Mouse (Mus musculus) hindbrain, embryonic 15.5 days (tissue): ENCODE results near the gene Ace. TPM values are rescaled to one million over a fixed set of nuclear protein-coding genes. Genes with fewer than 3 reads are reported as not detected.
A peak's percentile ranks its signal among the peaks of the same experiment; 100 is the strongest.

ENCODE experiments used
- ATAC-seq: fragments of 200-750 bp; cut with Nextera tagmentation; 2 replicates; pipeline ENCODE4 v1.8.0; 2017; ENCODE audit warnings: low read depth, moderate number of reproducible peaks, moderate TSS enrichment; ENCODE audit not compliant: low FRiP score
- H3K27ac ChIP-seq: fragments of 300-500 bp; sonication (generic); replicated peaks from 2 replicates; pipeline ENCODE4 v1.5.1; 2015; ENCODE audit warnings: mild to moderate bottlenecking, inconsistent platforms
- H3K27me3 ChIP-seq: fragments of 300-500 bp; sonication (generic); 2 replicates; pipeline ENCODE4 v1.6.1; 2015; ENCODE audit warnings: control low read depth, inconsistent platforms
- H3K36me3 ChIP-seq: fragments of 300-500 bp; sonication (generic); 2 replicates; pipeline ENCODE4 v1.6.1; 2015; ENCODE audit warnings: control low read depth, inconsistent platforms
- H3K4me1 ChIP-seq: fragments of 300-500 bp; sonication (generic); replicated peaks from 2 replicates; pipeline ENCODE4 v1.6.1; 2015; ENCODE audit warnings: control low read depth, inconsistent platforms
- H3K4me2 ChIP-seq: fragments of 300-500 bp; sonication (generic); 2 replicates; pipeline ENCODE4 v1.6.1; 2015; ENCODE audit warnings: moderate library complexity, mild to moderate bottlenecking, inconsistent platforms
- H3K4me3 ChIP-seq: fragments of 300-500 bp; sonication (generic); 2 replicates; pipeline ENCODE4 v1.5.1; 2015; ENCODE audit warnings: mild to moderate bottlenecking, inconsistent platforms
- H3K9ac ChIP-seq: fragments of 300-500 bp; sonication (generic); 2 replicates; pipeline ENCODE4 v1.6.1; 2015; ENCODE audit warnings: inconsistent platforms
- H3K9me3 ChIP-seq: fragments of 300-500 bp; sonication (generic); 2 replicates; pipeline ENCODE4 v1.6.1; 2016; ENCODE audit warnings: control low read depth, inconsistent platforms
- WGBS: fragments of 180-500 bp; shearing (Covaris S2); methylation state at CpG from one replicate; pipeline ENCODE4 v1.1.7; 2015; 5-methylcytosine and 5-hydroxymethylcytosine counted together
- polyA plus RNA-seq: library from polyadenylated mRNA; unstranded; fragments of >200 nt; fragmentation: Nextera tagmentation; extraction: Ambion mirVana; gene quantifications from 2 replicates; pipeline ENCODE4 v1.2.1, GENCODE M21; 2015

Ace gene
- polyA plus RNA-seq, 1 experiment from 2014 or later = 8.0 TPM

DNA sequence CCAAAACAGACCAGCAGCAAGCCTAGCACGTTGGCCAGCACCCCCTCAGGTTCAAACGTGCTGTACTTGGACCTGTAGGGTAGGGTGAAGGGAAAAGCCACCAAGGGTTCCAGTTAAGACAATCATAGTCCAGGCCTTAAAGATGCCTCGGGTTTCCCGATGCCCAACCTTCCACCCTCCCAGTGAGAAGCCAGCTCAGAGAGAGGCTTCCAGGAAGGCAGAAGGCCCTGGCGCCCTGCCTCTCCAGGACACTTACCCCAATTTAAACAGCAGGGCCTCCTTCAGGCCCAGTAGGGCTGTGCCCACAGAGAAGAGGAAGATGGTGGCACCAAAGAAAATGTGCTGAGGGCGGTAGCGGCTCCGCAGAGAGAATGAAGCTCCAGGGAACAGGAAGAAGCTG lies 32.2 kb upstream of the Ace start:
- ATAC-seq = no peak
- Histone ChIP-seq H3K4me2 (no peak overlapping the region), H3K4me1 (0 out of 2 replicates have a peak, but pooled peaks cover 2% of the 10 kb centered on the region), H3K9me3 (no peaks in the 10 kb centered on the region), H3K9ac (no peak overlapping the region), H3K36me3 (peaks cover 3% of the 10 kb centered on the region; the same call in 1 of the 2 replicates), H3K27me3 (no peaks in the 10 kb centered on the region), H3K27ac (no peak overlapping the region), H3K4me3 (no peak overlapping the region)
- 86% methylated on average over 8 of the region's 8 CpGs for WGBS

DNA sequence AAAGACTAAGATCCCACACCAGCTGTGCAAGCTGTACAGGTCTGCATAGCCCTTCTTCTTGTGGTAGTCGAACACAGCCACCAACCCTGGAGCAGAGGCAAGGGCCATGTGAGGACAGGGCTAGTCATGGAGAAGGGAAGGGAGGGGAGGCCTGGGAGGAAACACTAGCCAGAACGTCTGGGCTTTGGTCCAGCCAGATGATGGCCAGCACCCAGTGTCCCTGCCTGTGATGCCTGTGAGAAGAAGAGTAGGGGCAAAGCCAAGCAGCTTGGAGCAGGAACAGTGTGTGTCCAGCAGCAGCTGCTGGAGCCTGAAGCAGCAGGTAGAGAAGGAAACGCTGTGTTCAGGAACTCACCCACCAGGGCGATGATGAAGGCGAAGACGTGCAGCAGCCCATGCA lies 31.5 kb upstream of the Ace start:
- Histone ChIP-seq H3K4me3 (no peak overlapping the region), H3K4me1 (0 out of 2 replicates have a peak, but pooled peaks cover 2% of the 10 kb centered on the region), H3K4me2 (no peak overlapping the region), H3K9ac (no peak overlapping the region), H3K27ac (no peak overlapping the region), H3K9me3 (no peaks in the 10 kb centered on the region), H3K36me3 (peaks cover 3% of the 10 kb centered on the region; the same call in 1 of the 2 replicates), H3K27me3 (no peaks in the 10 kb centered on the region)
- 86% methylated on average over 6 of the region's 6 CpGs for WGBS
- no peak for ATAC-seq

DNA sequence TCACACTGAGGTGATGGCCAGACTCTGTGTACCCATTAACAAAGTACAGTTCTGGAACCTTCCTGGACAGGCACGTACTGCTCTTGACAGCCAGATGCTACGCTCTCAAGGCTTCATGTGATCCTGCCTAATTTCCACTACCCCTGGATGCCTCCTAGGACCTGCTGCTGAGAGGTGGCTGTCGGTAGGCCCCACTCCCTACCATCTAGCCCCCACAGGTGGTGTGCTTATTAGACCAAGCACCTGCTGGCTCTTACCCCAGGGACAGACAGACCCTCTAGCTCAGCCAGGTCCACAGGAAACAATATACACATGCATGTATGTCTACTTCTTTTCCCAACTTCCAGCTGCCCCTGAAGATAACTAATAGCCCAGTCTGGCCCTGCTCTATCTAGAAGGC lies 30.8 kb upstream of the Ace start:
- H3K27ac ChIP-seq = no peak overlapping the region
- H3K27me3 ChIP-seq = no peaks in the 10 kb centered on the region
- no peak overlapping the region for H3K4me3 ChIP-seq
- no peak for ATAC-seq
- no peak overlapping the region for H3K9ac ChIP-seq
- WGBS = 97% methylated on average over 3 of the region's 3 CpGs
- no peaks in the 10 kb centered on the region for H3K9me3 ChIP-seq
- H3K4me2 ChIP-seq = no peak overlapping the region
- 0 out of 2 replicates have a peak, but pooled peaks cover 2% of the 10 kb centered on the region for H3K4me1 ChIP-seq
- H3K36me3 ChIP-seq = peaks cover 3% of the 10 kb centered on the region; the same call in 1 of the 2 replicates

DNA sequence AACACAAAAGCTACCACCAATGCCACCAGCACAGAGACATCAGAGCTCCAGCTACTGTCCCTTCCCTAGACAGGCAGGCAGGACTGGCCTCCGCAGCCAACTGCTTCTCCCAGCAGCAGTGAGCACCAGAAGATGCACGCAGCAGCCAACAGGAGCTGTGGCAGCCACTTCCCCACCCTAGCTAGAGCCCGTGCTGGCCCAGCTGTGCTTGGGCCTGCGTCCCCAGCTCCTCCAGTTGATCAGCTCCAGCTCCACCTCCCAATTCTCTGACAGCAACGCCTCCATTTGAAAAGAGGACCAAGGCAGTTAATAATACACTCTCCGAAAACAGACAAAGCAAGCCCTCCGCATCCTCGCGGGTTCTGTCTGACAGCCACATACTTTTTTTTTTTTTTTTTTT lies 29.0 kb upstream of the Ace start:
- Histone ChIP-seq H3K4me3 (no peak overlapping the region), H3K27me3 (no peaks in the 10 kb centered on the region), H3K36me3 (no peaks in the 10 kb centered on the region), H3K9me3 (no peaks in the 10 kb centered on the region), H3K4me1 (peaks cover 14% of the 10 kb centered on the region), H3K4me2 (no peak overlapping the region), H3K9ac (no peak overlapping the region), H3K27ac (no peak overlapping the region)
- WGBS = 34% methylated on average over 9 of the region's 9 CpGs
- no peak for ATAC-seq

DNA sequence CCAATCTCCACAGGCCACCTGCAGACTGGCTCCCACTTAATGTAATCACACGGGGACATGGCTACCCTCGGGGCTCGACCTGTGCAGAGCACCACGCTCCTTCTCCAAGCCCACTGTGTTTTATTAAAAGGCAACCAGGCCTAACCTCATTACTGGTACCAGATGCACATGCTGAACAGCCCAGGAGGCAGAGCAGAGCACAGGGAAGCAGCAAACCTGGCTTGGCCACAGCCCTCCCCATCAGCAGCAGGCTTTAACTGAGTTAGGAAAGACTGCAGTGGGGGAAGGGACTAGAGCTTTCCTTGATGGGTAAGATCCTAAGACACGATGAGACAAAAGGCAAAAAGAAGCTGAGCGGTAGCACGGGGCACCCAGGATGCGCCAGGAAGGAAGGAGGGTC lies 25.8 kb upstream of the Ace start:
- Histone ChIP-seq H3K36me3 (no peaks in the 10 kb centered on the region), H3K4me2 (no peak overlapping the region), H3K9me3 (no peaks in the 10 kb centered on the region), H3K9ac (no peak overlapping the region), H3K4me3 (no peak overlapping the region), H3K27ac (no peak overlapping the region), H3K4me1 (peaks cover 22% of the 10 kb centered on the region), H3K27me3 (no peaks in the 10 kb centered on the region; the same call in 1 of the 2 replicates)
- WGBS = 68% methylated on average over 8 of the region's 8 CpGs
- no peak for ATAC-seq

DNA sequence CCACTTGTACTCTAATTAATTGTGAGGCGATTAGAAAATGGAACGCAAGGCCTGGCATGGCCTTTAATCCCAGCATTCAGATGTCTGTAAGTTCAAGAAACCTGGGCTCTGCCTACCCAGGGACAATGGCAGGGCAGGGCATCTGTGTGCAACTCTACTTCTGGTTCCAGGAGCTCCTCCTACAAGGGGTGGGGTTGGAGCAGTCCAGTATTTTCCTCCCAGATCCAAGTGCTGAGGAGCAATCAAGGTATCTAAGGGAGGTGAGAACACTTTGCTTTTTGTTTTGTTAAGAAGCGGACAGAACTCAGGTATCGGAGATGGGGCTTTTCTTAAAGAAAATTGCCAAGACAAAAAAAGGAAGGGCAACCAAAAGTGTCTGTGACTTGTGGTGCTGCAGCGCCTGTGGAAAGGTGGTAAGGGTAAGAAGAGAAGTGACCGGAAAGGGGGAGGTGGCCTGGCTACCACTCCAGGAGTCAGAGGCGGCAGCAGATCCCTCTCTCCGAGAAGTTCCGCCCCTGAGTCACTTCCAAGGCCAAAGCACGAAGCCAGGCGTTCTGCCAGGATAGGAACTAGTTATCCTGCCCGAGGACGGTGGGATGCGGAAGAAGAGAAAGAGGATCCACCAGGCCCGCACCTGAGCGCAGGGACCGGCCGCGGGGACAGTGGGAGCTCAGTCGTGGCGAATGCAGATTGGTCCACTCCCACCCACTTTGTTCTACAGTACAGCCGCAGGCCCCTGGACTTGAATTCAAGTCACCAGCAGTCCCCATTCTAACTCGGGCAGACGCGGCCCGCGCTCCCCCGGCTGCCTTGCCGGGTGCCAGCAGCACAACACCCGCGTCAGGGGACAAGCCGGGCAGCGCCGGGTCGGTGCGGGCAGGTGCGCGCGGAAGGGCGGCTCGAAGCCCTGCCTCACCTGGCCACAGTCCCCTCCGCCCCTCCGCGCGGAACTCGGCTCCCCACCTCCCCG lies 24.3 kb upstream of the Ace start:
- H3K27ac ChIP-seq = peak overlapping the region; percentile 70
- 6% methylated on average over 47 of the region's 47 CpGs for WGBS
- H3K9ac ChIP-seq = peak overlapping the region; percentile 53
- peak overlapping the region; percentile 88 for H3K4me2 ChIP-seq
- H3K36me3 ChIP-seq = no peaks in the 10 kb centered on the region
- H3K27me3 ChIP-seq = no peaks in the 10 kb centered on the region; the same call in 1 of the 2 replicates
- H3K4me1 ChIP-seq = peaks cover 22% of the 10 kb centered on the region
- peak overlapping the region; percentile 58 for H3K4me3 ChIP-seq
- peak; percentile 60; the same call in 1 of the 2 replicates for ATAC-seq
- H3K9me3 ChIP-seq = no peaks in the 10 kb centered on the region

DNA sequence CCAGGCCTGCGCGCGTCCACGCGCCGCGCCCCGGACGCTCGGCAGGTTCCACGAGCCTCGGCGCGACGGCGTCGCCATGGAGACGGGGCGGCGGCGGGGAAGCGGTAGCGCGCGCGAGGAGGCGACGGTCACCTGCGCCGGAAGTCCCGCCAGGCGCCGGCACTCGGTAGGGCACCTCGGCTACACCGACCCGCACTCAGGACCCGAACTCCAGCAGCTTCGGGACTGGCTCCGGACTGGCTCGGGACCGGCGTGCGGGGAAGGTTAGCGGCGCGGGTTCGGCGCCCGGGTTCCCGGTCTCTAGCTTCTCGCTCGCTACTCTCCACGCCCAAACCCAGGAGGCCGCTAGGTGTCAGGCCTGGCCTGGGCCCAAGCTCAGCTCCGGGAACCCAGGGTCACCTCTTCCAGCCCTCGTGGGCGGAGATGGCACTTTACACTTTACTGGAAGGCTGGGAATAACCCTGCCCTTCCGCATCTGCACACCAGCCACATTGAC lies 23.6 kb upstream of the Ace start:
- ATAC-seq = peak; percentile 85
- H3K27me3 ChIP-seq = no peaks in the 10 kb centered on the region; the same call in 1 of the 2 replicates
- peak overlapping the region; percentile 58 for H3K4me3 ChIP-seq
- H3K36me3 ChIP-seq = no peaks in the 10 kb centered on the region
- peak overlapping the region; percentile 70 for H3K27ac ChIP-seq
- WGBS = under 1% methylated on average over 59 of the region's 59 CpGs
- H3K9me3 ChIP-seq = no peaks in the 10 kb centered on the region
- H3K9ac ChIP-seq = peak overlapping the region; percentile 53
- H3K4me1 ChIP-seq = peaks cover 20% of the 10 kb centered on the region
- peak overlapping the region; percentile 88 for H3K4me2 ChIP-seq

DNA sequence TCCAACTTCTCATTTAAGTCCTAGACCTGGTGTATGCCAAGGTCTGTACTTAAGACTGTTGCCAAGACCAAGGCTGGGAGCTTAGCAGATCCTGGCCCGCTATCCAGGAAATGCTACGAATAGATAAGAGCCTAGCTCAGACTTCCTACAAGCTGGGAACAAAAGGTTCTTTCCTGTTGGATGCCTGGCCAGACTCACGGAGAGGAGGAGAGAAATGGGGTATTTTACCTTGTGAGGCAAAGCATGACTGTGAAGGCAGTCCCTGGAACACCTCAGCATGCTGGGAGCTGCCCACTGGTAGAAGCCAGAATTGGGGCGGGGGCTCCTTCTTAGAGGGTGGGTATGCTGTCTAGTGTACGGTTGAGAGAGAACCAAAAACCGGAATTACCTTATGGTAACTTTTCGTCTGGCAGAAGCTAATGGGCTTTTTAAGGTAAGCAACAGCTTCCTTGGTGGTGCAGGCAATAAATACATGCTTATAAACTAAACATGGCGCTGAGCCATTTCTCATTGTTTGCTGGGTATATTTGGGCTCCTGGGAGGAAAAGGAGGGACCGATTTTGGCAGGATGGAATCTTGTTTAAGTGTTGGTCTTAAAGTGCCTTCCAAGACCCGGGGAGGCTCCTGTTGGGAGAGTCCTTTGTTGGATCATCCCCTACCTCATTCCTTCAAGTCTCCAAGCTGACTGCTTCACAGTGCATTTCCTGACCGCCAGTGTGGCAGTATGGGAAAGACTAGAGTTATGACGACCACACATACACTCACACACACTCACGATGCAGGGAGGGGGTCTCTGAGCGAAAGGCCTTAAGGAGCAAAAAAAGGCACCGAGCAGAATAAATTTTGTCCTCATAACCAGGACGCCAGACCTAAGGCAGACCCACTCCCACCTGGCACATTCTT lies 22.7 kb upstream of the Ace start:
- ATAC-seq = no peak

DNA sequence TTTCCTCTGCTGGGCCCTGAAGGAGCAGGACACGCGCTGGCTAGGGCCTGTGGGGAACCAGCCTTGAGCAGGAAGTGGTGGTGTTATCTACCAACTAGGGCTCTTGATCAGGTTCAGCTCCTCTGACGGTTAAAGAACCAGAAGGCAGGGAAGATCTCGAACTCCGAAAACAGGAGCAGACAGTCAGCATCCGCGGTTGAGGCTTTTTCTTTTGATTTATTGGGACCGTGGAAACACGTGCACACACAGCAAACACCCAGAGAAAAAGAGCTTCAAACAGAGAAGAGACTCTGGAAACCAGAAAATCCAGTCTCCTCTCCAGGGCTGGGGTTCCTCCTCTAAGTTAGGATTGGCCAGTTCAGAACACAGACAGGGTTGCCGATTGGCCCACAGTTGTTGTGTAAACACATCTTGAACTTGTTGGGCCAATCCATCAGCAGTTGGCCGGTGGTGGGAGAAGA lies 21.0 kb upstream of the Ace start:
- WGBS = 50% methylated on average over 11 of the region's 11 CpGs
- no peak for ATAC-seq

More for the DNA sequence above, 22.7 kb upstream of the Ace start:
- Histone ChIP-seq H3K9ac (peak overlapping the region; percentile 53), H3K4me3 (peak overlapping the region; percentile 58), H3K4me2 (peak overlapping the region; percentile 88), H3K9me3 (no peaks in the 10 kb centered on the region), H3K27me3 (no peaks in the 10 kb centered on the region; the same call in 1 of the 2 replicates), H3K4me1 (peaks cover 20% of the 10 kb centered on the region), H3K36me3 (no peaks in the 10 kb centered on the region), H3K27ac (0 out of 2 replicates have a peak overlapping the region, but pooled peaks have one; percentile 57)
- WGBS = 73% methylated on average over 16 of the region's 16 CpGs

DNA sequence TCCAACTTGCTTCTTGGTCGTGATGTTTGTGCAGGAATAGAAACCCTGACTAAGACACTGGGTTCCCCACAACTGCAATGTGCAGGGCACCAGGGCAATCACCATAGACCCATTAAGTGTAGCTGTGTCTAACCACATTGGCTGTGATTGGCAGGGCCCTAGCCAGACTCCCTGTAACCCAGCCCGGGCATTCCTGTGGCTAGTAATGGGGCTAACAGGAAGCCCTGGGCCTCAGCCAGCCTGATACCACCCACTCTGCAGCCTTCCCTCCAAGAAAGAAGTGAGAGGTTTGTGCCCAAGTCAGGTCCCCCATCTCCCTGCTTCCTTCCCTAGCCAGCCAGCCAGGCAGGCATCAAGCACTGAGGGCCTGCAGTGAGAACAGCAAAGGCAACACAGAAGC lies 19.5 kb upstream of the Ace start:
- WGBS = 81% methylated on average over 2 of the region's 2 CpGs
- no peaks in the 10 kb centered on the region for H3K9me3 ChIP-seq
- no peak for ATAC-seq

More for the DNA sequence above, 21.0 kb upstream of the Ace start:
- Histone ChIP-seq H3K4me2 (no peak overlapping the region), H3K9me3 (no peaks in the 10 kb centered on the region), H3K9ac (no peak overlapping the region), H3K27me3 (no peaks in the 10 kb centered on the region; the same call in 1 of the 2 replicates), H3K4me3 (no peak overlapping the region), H3K36me3 (no peaks in the 10 kb centered on the region), H3K4me1 (peaks cover 20% of the 10 kb centered on the region), H3K27ac (no peak overlapping the region)

DNA sequence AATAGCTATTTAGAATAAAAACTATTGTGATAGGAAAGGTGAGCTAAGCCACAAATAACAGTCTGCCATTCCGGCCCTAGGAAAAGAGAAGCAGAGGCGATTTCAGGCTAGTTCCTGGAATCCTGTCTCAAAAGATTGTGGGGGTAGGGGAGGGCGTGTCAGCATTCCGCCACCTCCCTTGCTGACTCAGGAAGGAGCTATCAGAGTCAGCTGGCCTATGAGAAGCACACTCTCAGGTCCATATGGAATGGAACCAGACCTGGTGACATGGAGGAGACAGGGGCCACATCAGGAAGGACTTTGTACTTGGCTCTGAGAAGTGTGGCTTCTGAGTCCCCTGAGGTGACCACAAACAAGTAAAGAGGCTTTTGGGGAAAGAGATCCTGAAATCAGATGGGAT lies 17.2 kb upstream of the Ace start:
- Histone ChIP-seq H3K4me2 (no peak overlapping the region), H3K9me3 (no peaks in the 10 kb centered on the region), H3K27me3 (no peaks in the 10 kb centered on the region; the same call in 1 of the 2 replicates), H3K4me3 (no peak overlapping the region), H3K36me3 (no peaks in the 10 kb centered on the region), H3K4me1 (no peaks in the 10 kb centered on the region), H3K27ac (no peak overlapping the region), H3K9ac (no peak overlapping the region)
- WGBS = 88% methylated on average over 4 of the region's 4 CpGs
- ATAC-seq = no peak

More for the DNA sequence above, 19.5 kb upstream of the Ace start:
- Histone ChIP-seq H3K4me3 (no peak overlapping the region), H3K4me2 (no peak overlapping the region), H3K27ac (no peak overlapping the region), H3K36me3 (no peaks in the 10 kb centered on the region), H3K27me3 (no peaks in the 10 kb centered on the region; the same call in 1 of the 2 replicates), H3K9ac (no peak overlapping the region), H3K4me1 (peaks cover 14% of the 10 kb centered on the region)
